Mouse (Mus musculus) lung, adult 2 months (tissue): Measurements from ENCODE around the gene Mnd1. TPM values are rescaled to one million over a fixed set of nuclear protein-coding genes. Genes with fewer than 3 reads are reported as not detected.

Experiments
- DNase-seq: peaks from one replicate; pipeline ENCODE4 v3.0.0; 2022
- H3K4me1 ChIP-seq: fragments of 200-500 bp; 2 replicates; pipeline ENCODE4 v1.6.1; 2011; ENCODE audit warnings: low read length; ENCODE audit not compliant: control insufficient read depth, insufficient read depth
- H3K4me3 ChIP-seq: fragments of 200-500 bp; replicated peaks from 2 replicates; pipeline ENCODE3; 2011; ENCODE audit warnings: low read depth, mild to moderate bottlenecking, control low read depth, low read length; ENCODE audit errors: extremely low read depth
- CTCF ChIP-seq: fragments of 200-500 bp; IDR thresholded peaks from 2 replicates; pipeline ENCODE4 v1.5.1; 2011; ENCODE audit warnings: mild to moderate bottlenecking, low read length, control low read depth; ENCODE audit not compliant: insufficient read depth
- POLR2A ChIP-seq: fragments of 200-500 bp; IDR thresholded peaks from 2 replicates; pipeline ENCODE4 v1.6.1; 2011; ENCODE audit warnings: low read depth, mild to moderate bottlenecking, control low read depth, low read length, borderline replicate concordance; ENCODE audit errors: extremely low read depth
- WGBS: fragments of 180-500 bp; shearing (Covaris S2); methylation state at CpG from one replicate; pipeline ENCODE4 v1.1.7; 2018; 5-methylcytosine and 5-hydroxymethylcytosine counted together
- polyA plus RNA-seq: library from polyadenylated mRNA; depleted of rRNA; stranded (reverse); fragments of >200 nt; gene quantifications from 2 replicates; pipeline ENCODE4 v1.2.3, GENCODE M21; 2012

Gene Mnd1
- polyA plus RNA-seq, 1 experiment, result 0.14 TPM

DNA sequence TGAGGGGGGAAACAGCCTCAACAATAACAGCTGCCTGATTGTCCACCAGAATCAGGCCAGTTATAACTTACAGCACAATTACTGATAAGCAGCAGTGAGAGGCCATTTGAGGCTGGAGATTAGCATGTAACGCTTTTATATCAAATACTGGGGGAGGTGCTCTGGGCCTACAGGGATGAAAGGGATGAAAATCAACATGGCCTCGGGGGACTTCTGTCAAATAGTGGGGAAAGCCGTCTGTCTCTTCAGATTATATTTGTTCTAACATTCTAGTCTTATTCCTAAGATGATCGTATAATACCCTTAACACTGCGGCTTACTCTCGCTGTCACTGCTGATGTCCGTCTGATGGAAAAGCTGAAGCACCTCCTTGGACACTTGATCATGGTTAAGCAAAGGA, 75.5 kb downstream of the Mnd1 start:
- no peak overlapping the region for H3K4me3 ChIP-seq
- H3K4me1 ChIP-seq, result no peaks in the 10 kb centered on the region
- 84% methylated on average over 7 of the region's 7 CpGs for WGBS
- no peak for DNase-seq
- no peak for TF ChIP-seq POLR2A
- no peak for TF ChIP-seq CTCF

- Histone ChIP-seq H3K4me3 (no peak overlapping the region), H3K4me1 (no peaks in the 10 kb centered on the region)
- no peak for DNase-seq
- TF ChIP-seq POLR2A, result no peak
- TF ChIP-seq CTCF, result no peak
- WGBS, result 73% methylated on average over 4 of the region's 4 CpGs
Measured at GRCm38 (mm10) chr3:84077505-84077904, 78.1 kb downstream of the Mnd1 start.

GRCm38 (mm10) chr3:84076543-84077332, 78.8 kb downstream of the Mnd1 start:
- no peak for DNase-seq
- WGBS, result 68% methylated on average over 13 of the region's 13 CpGs
- H3K4me3 ChIP-seq, result no peak overlapping the region
- no peak for TF ChIP-seq POLR2A
- TF ChIP-seq CTCF, result no peak
- H3K4me1 ChIP-seq, result no peaks in the 10 kb centered on the region

DNA sequence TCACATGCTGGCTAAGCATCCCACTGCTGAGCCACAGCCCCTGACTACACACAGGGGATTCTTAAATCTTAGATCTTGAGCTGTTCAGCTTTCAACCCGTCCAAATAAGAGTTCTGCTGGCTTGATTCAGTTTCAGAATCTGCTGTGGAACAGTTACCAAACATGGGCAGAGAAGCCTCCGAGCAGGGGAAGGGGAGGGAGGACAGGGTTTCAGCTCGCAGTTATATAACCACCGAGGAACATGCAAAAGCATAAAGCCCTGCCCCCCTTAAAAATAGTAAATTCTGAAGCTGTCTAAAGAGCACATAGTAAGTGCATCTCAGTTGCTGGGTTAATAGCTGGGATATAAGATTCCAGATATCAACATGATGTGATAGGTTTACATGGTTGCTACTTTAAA, 80.1 kb downstream of the Mnd1 start:
- no peak overlapping the region for H3K4me3 ChIP-seq
- no peak for DNase-seq
- no peaks in the 10 kb centered on the region for H3K4me1 ChIP-seq
- no peak for TF ChIP-seq POLR2A
- no peak for TF ChIP-seq CTCF
- WGBS, result 56% methylated on average over 4 of the region's 4 CpGs

DNA sequence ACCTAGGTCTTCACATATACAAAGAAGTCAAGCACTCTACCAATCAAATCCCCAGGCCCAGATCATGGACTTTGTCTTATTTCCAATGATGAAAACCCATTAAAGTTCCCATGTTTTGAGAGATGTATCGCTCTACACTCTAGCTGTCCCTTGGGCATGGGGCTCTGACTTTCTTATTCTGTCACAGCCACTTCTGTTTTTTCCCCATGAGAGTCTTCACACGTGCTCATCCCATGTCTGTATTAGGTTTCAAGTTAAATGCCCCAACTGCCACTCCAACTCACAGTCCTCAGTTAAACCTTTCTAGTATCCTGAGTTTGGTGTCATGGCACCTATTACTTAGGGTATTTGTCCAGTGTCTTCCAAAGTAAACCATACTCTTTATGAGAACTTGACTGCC, 80.8 kb downstream of the Mnd1 start:
- no peak for DNase-seq
- H3K4me3 ChIP-seq, result no peak overlapping the region
- no peak for TF ChIP-seq POLR2A
- TF ChIP-seq CTCF, result no peak
- H3K4me1 ChIP-seq, result no peaks in the 10 kb centered on the region
- 78% methylated on average over 2 of the region's 2 CpGs for WGBS

DNA sequence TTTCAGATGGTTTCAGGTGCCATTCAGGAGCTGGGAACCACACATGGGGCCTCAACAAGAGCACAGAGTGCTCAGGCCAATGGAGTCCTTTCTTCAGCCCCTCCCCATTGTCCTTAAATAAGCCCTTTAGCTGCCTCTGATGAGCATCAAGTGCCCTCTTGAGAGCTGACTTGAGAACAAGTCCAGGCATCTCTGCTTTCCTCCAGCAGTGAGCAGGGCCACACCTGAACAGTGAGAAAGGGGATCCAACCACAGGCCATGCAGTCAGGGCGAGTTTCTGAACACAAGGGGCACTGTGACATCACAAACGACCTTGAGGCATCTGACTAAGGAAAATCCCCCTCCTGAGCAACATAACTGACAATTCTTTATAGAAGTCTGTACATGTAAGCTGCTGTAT, 83.9 kb downstream of the Mnd1 start:
- no peak for DNase-seq
- Histone ChIP-seq H3K4me1 (no peaks in the 10 kb centered on the region), H3K4me3 (no peak overlapping the region)
- 26% methylated on average over 2 of the region's 2 CpGs for whole genome bisulfite sequencing
- TF ChIP-seq POLR2A (no peak), CTCF (0 out of 2 replicates have a peak, but pooled peaks have one; percentile 2)

GRCm38 (mm10) chr3:84070811-84071210, 84.8 kb downstream of the Mnd1 start:
- no peak for TF ChIP-seq POLR2A
- no peak for TF ChIP-seq CTCF
- 87% methylated on average over 8 of the region's 8 CpGs for WGBS
- no peak for DNase-seq
- Histone ChIP-seq H3K4me3 (no peak overlapping the region), H3K4me1 (no peaks in the 10 kb centered on the region)

DNA sequence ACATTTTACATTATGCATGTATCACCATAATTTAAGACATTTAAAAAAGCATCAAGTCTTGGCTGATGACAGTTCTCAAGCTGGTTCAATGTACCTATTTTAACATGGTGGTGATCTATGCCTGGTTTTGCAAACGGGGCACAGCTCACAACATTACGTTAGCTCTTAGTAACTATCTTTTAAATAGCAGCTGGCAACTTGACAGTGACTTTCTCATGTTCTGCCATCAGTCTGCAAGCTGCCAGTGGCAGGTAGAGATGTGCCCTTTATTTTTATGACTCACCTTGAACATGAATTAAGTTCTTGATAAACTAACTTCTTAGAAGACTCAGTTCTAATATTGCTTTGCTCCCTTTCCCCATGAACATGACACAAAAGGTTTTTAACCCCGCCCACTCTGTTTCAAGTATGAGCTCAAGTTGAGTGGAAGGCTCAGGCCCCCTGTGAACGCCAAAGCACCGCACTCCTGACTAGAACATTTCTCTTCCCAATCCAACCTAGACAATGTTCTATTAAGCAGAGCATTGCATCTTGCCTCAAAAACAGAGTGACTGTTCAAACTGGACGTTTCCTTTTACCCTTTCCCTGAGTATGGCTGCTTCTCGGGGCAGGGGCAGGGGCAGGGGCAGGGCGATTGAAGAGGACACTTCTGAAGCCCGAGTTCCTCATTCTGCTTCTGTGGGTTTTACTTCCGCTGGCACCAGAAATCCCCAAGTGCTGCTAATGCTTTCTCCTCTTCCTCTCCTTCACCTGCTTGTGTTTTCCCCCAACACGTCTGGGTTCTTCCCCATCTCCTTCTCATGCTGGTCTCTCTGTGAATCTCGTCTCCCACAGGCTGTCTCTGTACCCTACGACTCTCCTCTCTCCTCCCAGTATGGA, 86.5 kb downstream of the Mnd1 start:
- WGBS, result 66% methylated on average over 13 of the region's 13 CpGs
- no peaks in the 10 kb centered on the region for H3K4me1 ChIP-seq
- no peak overlapping the region for H3K4me3 ChIP-seq
- DNase-seq, result no peak
- no peak for TF ChIP-seq POLR2A
- TF ChIP-seq CTCF, result no peak

- no peak for TF ChIP-seq CTCF
- no peak for TF ChIP-seq POLR2A
- WGBS, result 78% methylated on average over 4 of the region's 4 CpGs
- no peak for DNase-seq
Measured at GRCm38 (mm10) chr3:84065825-84066224, 89.8 kb downstream of the Mnd1 start.

More at GRCm38 (mm10) chr3:84065825-84066224, 89.8 kb downstream of the Mnd1 start:
- H3K4me1 ChIP-seq, result no peaks in the 10 kb centered on the region
- no peak overlapping the region for H3K4me3 ChIP-seq
